Mouse (Mus musculus) midbrain, embryonic 12.5 days (tissue): ENCODE results near the gene Sel1l3. TPM values are rescaled to one million over a fixed set of nuclear protein-coding genes. Genes with fewer than 3 reads are reported as not detected.

Experiments used
- ATAC-seq: fragments of 200-750 bp; cut with Nextera tagmentation; 2 replicates; pipeline ENCODE4 v1.8.0; 2017; ENCODE audit warnings: low read depth, moderate TSS enrichment, moderate library complexity; ENCODE audit not compliant: low FRiP score
- H3K27ac ChIP-seq: fragments of 300-500 bp; sonication (generic); replicated peaks from 2 replicates; pipeline ENCODE4 v1.5.1; 2016; ENCODE audit warnings: mild to moderate bottlenecking
- H3K27me3 ChIP-seq: fragments of 300-500 bp; sonication (generic); 2 replicates; pipeline ENCODE4 v1.6.1; 2016; ENCODE audit warnings: mild to moderate bottlenecking
- H3K36me3 ChIP-seq: fragments of 300-500 bp; sonication (generic); 2 replicates; pipeline ENCODE4 v1.6.1; 2016
- H3K4me1 ChIP-seq: fragments of 300-500 bp; sonication (generic); 2 replicates; pipeline ENCODE4 v1.6.1; 2016
- H3K4me2 ChIP-seq: fragments of 300-500 bp; sonication (generic); replicated peaks from 2 replicates; pipeline ENCODE4 v1.6.1; 2016; ENCODE audit warnings: mild to moderate bottlenecking, moderate library complexity
- H3K4me3 ChIP-seq: fragments of 300-500 bp; sonication (generic); 2 replicates; pipeline ENCODE4 v1.5.1; 2016; ENCODE audit warnings: mild to moderate bottlenecking
- H3K9ac ChIP-seq: fragments of 300-500 bp; sonication (generic); replicated peaks from 2 replicates; pipeline ENCODE4 v1.6.1; 2016; ENCODE audit warnings: mild to moderate bottlenecking, moderate library complexity
- H3K9me3 ChIP-seq: fragments of 300-500 bp; sonication (generic); 2 replicates; pipeline ENCODE4 v1.6.1; 2016; ENCODE audit warnings: mild to moderate bottlenecking
- WGBS: fragments of 180-500 bp; shearing (Covaris S2); methylation state at CpG from one replicate; pipeline ENCODE4 v1.1.7; 2016; 5-methylcytosine and 5-hydroxymethylcytosine counted together
- polyA plus RNA-seq: library from polyadenylated mRNA; unstranded; fragments of >200 nt; fragmentation: Nextera tagmentation; extraction: Ambion mirVana; gene quantifications from 2 replicates; pipeline ENCODE4 v1.2.1, GENCODE M21; 2016

The Sel1l3 gene
- polyA plus RNA-seq, 1 experiment from 2014 or later, result 2.9 TPM

DNA sequence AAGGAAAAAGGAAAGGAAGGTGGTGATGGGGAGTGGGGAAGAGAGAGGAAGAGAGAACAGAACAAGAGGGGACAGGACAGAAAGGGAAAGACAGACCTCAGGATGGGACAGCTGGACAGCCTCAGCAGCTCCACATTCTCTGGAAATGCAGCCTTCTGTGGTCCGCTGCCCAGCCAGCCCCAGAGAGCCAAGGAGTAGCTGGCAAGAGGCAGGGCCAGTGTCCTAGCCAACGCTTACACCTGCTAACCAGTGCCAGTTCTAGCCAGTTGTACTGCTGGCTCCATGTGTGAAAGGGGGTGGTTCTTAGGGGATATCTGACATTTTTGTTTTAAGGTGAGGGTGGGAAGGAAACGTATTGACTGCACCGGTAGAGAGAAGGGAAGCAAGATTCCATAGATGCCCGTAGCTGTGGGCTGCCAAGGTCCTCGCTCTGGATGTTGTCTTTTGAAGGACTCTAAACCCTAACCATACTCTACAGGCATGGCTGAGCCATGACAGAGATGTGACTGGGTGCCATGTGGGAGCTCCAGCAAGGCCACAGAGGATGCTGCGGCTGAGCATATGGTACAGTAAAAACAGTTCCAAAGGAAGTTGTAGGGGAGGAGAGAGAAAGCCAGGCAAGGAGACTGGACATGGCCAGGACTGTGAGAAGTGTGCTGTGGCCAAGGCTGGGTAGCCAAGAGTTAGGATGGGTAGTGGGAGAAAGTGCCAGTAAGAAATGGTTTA, 64.6 kb downstream of the Sel1l3 start:
- H3K9ac ChIP-seq, result no peak overlapping the region
- H3K4me2 ChIP-seq, result no peak overlapping the region
- ATAC-seq, result no peak
- no peaks in the 10 kb centered on the region for H3K9me3 ChIP-seq
- H3K4me1 ChIP-seq, result peaks cover 36% of the 10 kb centered on the region
- H3K27me3 ChIP-seq, result 0 out of 2 replicates have a peak, but pooled peaks cover 2% of the 10 kb centered on the region
- H3K4me3 ChIP-seq, result no peak overlapping the region
- WGBS, result 94% methylated on average over 7 of the region's 7 CpGs
- H3K36me3 ChIP-seq, result no peaks in the 10 kb centered on the region
- H3K27ac ChIP-seq, result no peak overlapping the region

GRCm38 (mm10) chr5:53148160-53148923, 65.4 kb downstream of the Sel1l3 start:
- H3K4me3 ChIP-seq, result no peak overlapping the region
- no peak for ATAC-seq
- H3K4me2 ChIP-seq, result no peak overlapping the region
- H3K27ac ChIP-seq, result no peak overlapping the region
- H3K36me3 ChIP-seq, result no peaks in the 10 kb centered on the region
- peaks cover 35% of the 10 kb centered on the region for H3K4me1 ChIP-seq
- no peak overlapping the region for H3K9ac ChIP-seq
- H3K27me3 ChIP-seq, result no peaks in the 10 kb centered on the region; the same call in 1 of the 2 replicates
- H3K9me3 ChIP-seq, result no peaks in the 10 kb centered on the region
- WGBS, result 63% methylated on average over 8 of the region's 8 CpGs

- Histone ChIP-seq H3K27ac (no peak overlapping the region), H3K27me3 (no peaks in the 10 kb centered on the region; the same call in 1 of the 2 replicates)
Observed at GRCm38 (mm10) chr5:53147418-53147817, 66.3 kb downstream of the Sel1l3 start.

DNA sequence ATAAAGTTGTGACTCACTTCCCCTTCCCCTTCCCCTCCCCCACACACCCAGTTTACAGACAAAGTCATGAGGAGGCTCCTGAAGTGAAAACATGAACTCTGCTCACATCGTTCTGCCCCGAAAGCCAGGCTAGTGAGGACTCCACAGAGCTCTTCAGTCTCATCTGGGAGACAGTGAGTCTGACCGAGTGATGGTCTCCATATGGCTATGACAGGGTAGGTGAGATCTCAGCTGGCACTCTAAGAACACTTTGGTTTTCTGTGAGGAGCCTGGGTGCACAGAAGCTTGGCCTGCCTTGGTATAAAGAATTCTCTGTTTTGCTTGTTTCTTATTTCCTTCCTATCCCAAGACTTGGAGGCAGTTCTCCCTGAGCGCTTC, 67.1 kb downstream of the Sel1l3 start:
- ATAC-seq, result 0 out of 2 replicates have a peak, but pooled peaks have one; percentile 3
- no peak overlapping the region for H3K27ac ChIP-seq

More at GRCm38 (mm10) chr5:53147418-53147817, 66.3 kb downstream of the Sel1l3 start:
- Histone ChIP-seq H3K4me3 (no peak overlapping the region), H3K9me3 (no peaks in the 10 kb centered on the region), H3K4me2 (no peak overlapping the region), H3K4me1 (peaks cover 34% of the 10 kb centered on the region), H3K9ac (no peak overlapping the region), H3K36me3 (no peaks in the 10 kb centered on the region)
- no peak for ATAC-seq
- WGBS, result 84% methylated on average over 4 of the region's 4 CpGs

DNA sequence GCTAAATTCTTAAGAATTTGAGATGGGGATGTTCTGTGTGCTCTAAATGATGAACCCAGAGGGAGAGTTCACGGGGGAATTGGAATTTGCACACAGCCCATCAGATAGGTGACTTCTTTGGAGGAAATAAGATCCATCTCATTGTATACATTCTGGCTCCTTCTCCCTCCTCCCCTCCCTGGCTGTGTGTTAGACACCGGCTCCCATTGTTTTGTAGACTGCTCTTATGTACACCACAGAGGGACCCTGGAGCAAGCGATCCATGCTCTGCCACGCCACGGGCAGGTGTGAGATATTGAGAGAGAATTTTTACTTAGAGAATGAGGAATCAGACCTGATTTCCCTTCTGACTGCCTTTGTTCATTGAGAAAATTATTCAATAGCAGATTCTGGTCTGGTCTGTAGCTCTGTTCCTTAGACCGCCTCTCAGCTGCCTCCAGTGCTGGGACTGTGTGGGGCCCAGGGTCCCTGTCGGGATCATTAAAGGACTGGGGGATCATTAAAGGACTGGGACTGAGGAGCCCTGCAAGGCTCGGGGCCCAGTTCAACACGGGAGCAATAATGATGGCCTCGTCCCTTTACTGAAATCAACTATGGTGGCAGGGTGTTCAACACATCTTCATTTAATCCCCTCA, 67.6 kb downstream of the Sel1l3 start:
- peak; percentile 70 for ATAC-seq

More for the DNA sequence above, 67.1 kb downstream of the Sel1l3 start:
- WGBS, result 83% methylated on average over 4 of the region's 4 CpGs
- Histone ChIP-seq H3K27me3 (no peaks in the 10 kb centered on the region; the same call in 1 of the 2 replicates), H3K4me1 (peaks cover 28% of the 10 kb centered on the region), H3K9me3 (no peaks in the 10 kb centered on the region), H3K36me3 (no peaks in the 10 kb centered on the region), H3K4me2 (no peak overlapping the region), H3K4me3 (no peak overlapping the region), H3K9ac (no peak overlapping the region)

GRCm38 (mm10) chr5:53142587-53142986, 71.1 kb downstream of the Sel1l3 start:
- Histone ChIP-seq H3K27me3 (no peaks in the 10 kb centered on the region; the same call in 1 of the 2 replicates), H3K9me3 (no peaks in the 10 kb centered on the region), H3K4me2 (no peak overlapping the region), H3K27ac (no peak overlapping the region), H3K9ac (no peak overlapping the region), H3K4me3 (no peak overlapping the region), H3K4me1 (peaks cover 41% of the 10 kb centered on the region), H3K36me3 (no peaks in the 10 kb centered on the region)
- no peak for ATAC-seq
- 84% methylated on average over 5 of the region's 5 CpGs for WGBS

More for the DNA sequence above, 67.6 kb downstream of the Sel1l3 start:
- no peak overlapping the region for H3K4me3 ChIP-seq
- H3K27me3 ChIP-seq, result no peaks in the 10 kb centered on the region; the same call in 1 of the 2 replicates
- H3K9ac ChIP-seq, result no peak overlapping the region
- H3K4me2 ChIP-seq, result 0 out of 2 replicates have a peak overlapping the region, but pooled peaks have one; percentile 8
- WGBS, result 54% methylated on average over 10 of the region's 10 CpGs
- H3K4me1 ChIP-seq, result peaks cover 25% of the 10 kb centered on the region
- no peaks in the 10 kb centered on the region for H3K36me3 ChIP-seq
- H3K9me3 ChIP-seq, result no peaks in the 10 kb centered on the region
- peak overlapping the region; percentile 26; the same call in 1 of the 2 replicates for H3K27ac ChIP-seq

DNA sequence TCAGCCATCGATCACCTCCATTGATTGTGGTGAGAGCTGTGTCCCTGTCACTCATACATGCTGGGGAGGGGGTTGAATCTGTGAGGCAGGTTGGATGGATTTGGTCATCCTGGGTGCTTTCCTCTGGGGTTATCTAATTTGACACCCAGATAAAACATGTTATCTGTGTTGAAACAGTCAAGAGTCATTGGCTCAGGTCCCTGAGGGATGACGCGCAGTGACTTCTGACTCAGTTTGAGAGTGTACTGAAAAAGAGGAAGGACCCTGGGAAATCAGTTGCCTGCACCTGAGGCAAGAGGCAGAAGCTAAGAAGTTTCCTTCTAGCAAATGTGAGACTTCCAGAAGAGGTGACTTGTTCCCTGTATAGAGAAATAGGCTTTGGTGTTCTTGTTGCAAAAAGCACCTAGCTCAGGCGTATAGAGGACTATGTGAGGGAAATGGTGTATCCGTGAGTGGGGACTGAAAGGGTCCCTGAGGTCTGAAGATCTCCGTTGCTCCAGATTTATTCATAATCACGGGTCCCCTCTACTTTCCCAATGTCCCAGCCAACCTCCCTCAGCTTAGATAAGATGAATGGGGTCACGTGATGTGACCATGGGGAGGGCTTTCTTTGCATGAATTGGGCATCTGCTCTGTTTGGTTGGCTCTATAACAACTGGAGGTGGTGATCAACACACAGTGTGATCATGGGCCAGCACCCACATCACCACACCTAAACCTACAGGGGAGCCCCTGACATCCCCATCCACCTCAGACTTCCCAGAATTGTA, 73.4 kb downstream of the Sel1l3 start:
- Histone ChIP-seq H3K4me3 (no peak overlapping the region), H3K4me2 (no peak overlapping the region), H3K27ac (no peak overlapping the region), H3K4me1 (peaks cover 25% of the 10 kb centered on the region), H3K27me3 (no peaks in the 10 kb centered on the region; the same call in 1 of the 2 replicates), H3K9me3 (no peaks in the 10 kb centered on the region), H3K36me3 (no peaks in the 10 kb centered on the region), H3K9ac (no peak overlapping the region)
- 92% methylated on average over 8 of the region's 8 CpGs for WGBS
- no peak for ATAC-seq

GRCm38 (mm10) chr5:53139566-53139965, 74.2 kb downstream of the Sel1l3 start:
- 44% methylated on average over 11 of the region's 11 CpGs for WGBS
- no peak overlapping the region for H3K4me3 ChIP-seq
- peaks cover 23% of the 10 kb centered on the region; the same call in 1 of the 2 replicates for H3K4me1 ChIP-seq
- H3K27me3 ChIP-seq, result no peaks in the 10 kb centered on the region; the same call in 1 of the 2 replicates
- no peak overlapping the region for H3K9ac ChIP-seq
- no peaks in the 10 kb centered on the region for H3K9me3 ChIP-seq
- no peak for ATAC-seq
- H3K27ac ChIP-seq, result no peak overlapping the region; the same call in 1 of the 2 replicates
- no peaks in the 10 kb centered on the region for H3K36me3 ChIP-seq
- H3K4me2 ChIP-seq, result no peak overlapping the region

DNA sequence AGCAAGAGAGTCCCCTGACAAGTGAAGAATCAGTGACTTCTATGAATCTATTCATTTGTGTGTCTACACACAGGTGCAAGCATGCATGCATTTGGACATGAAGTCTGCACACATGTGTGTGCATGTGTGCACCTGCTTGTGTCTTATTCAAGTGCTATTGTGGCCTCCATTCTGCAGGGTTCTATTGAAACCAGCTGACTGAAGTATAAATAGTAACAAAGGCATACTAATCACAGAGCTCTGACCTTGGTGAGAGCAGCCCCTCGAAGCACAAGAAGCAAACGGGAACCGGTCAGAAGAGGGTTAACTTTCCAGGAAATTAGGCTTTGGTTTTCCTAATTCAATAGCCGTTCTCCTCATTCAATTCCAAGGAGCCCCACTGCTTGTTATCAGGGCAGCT, 74.6 kb downstream of the Sel1l3 start:
- Histone ChIP-seq H3K4me1 (peaks cover 23% of the 10 kb centered on the region; the same call in 1 of the 2 replicates), H3K9ac (no peak overlapping the region), H3K27me3 (no peaks in the 10 kb centered on the region; the same call in 1 of the 2 replicates), H3K27ac (no peak overlapping the region; the same call in 1 of the 2 replicates), H3K4me2 (no peak overlapping the region), H3K36me3 (no peaks in the 10 kb centered on the region), H3K4me3 (no peak overlapping the region), H3K9me3 (no peaks in the 10 kb centered on the region)
- 24% methylated on average over 4 of the region's 4 CpGs for WGBS
- ATAC-seq, result peak; percentile 53; the same call in 1 of the 2 replicates

DNA sequence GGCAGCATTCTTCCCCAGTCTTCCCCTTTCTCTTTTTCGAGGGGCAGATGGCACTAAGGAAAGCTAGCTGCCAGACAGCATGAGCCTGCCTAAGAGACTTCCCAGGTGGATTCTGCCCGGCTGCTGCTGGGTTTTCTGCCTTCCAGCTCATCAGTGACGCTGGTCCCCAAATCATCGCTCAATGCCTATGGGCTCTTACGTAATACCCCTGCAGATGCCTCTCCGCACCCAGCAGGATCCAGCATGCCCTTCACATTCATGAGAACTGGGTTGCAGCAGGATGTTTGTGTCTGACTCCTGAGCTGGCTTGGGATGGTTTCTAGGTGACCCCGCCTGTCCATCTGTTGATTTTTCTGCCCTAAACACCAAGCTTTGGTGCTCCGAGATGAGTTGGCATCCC, 75.7 kb downstream of the Sel1l3 start:
- Histone ChIP-seq H3K4me2 (no peak overlapping the region), H3K36me3 (no peaks in the 10 kb centered on the region), H3K4me3 (no peak overlapping the region), H3K9me3 (no peaks in the 10 kb centered on the region), H3K27me3 (no peaks in the 10 kb centered on the region), H3K9ac (no peak overlapping the region), H3K4me1 (peaks cover 23% of the 10 kb centered on the region; the same call in 1 of the 2 replicates), H3K27ac (no peak overlapping the region)
- 85% methylated on average over 8 of the region's 8 CpGs for WGBS
- ATAC-seq, result no peak

DNA sequence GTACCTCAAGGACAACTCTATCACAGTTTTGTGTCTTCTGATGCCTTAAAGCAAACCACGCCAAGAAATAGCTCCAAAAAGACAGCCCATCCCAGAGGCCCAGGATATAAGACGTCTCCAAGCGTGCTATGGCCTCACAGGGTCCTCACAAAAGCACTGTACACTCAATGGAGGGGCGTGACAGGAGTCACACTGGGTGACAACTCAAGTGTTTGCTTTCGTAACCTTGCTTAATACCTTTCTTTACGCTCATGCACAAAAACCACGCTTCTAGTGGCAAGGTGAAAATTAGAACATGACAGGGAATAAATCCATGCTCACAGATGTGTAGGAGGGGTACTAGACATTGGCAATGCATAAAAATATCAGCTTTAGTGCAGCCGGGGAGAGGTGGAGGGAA, 77.7 kb downstream of the Sel1l3 start:
- 79% methylated on average over 8 of the region's 8 CpGs for WGBS
- no peak overlapping the region for H3K4me2 ChIP-seq
- no peaks in the 10 kb centered on the region for H3K27me3 ChIP-seq
- peaks cover 23% of the 10 kb centered on the region; the same call in 1 of the 2 replicates for H3K4me1 ChIP-seq
- H3K27ac ChIP-seq, result no peak overlapping the region
- H3K4me3 ChIP-seq, result no peak overlapping the region
- ATAC-seq, result no peak
- no peak overlapping the region for H3K9ac ChIP-seq
- no peaks in the 10 kb centered on the region for H3K36me3 ChIP-seq
- H3K9me3 ChIP-seq, result no peaks in the 10 kb centered on the region
